Mouse (Mus musculus) heart, postnatal 0 days (tissue): Measurements from ENCODE around the gene Ece1. TPM values are rescaled to one million over a fixed set of nuclear protein-coding genes. Genes with fewer than 3 reads are reported as not detected.
A peak's percentile ranks its signal among the peaks of the same experiment; 100 is the strongest.

Experiments
- ATAC-seq: fragments of 200-750 bp; cut with Nextera tagmentation; 2 replicates; pipeline ENCODE4 v1.8.0; 2017; ENCODE audit warnings: low read depth, moderate number of reproducible peaks, moderate library complexity; ENCODE audit not compliant: insufficient read depth
- DNase-seq: peaks from one replicate; pipeline ENCODE4 v3.0.0-alpha.2; 2016; ENCODE audit warnings: low spot score
- H3K27ac ChIP-seq: fragments of 300-500 bp; sonication (generic); 2 replicates; pipeline ENCODE4 v1.5.1; 2014; ENCODE audit warnings: low read depth, mild to moderate bottlenecking
- H3K27me3 ChIP-seq: fragments of 300-500 bp; sonication (generic); 2 replicates; pipeline ENCODE4 v1.6.1; 2014; ENCODE audit warnings: low read length, mixed read lengths; ENCODE audit not compliant: control insufficient read depth, insufficient read depth
- H3K36me3 ChIP-seq: fragments of 300-500 bp; sonication (generic); replicated peaks from 2 replicates; pipeline ENCODE4 v1.6.1; 2014; ENCODE audit warnings: low read length, mixed read lengths; ENCODE audit not compliant: control insufficient read depth, insufficient read depth
- H3K4me1 ChIP-seq: fragments of 300-500 bp; sonication (generic); 2 replicates; pipeline ENCODE4 v1.6.1; 2014; ENCODE audit warnings: antibody characterized with exemption; ENCODE audit not compliant: control insufficient read depth, insufficient read depth
- H3K4me2 ChIP-seq: fragments of 300-500 bp; sonication (generic); 2 replicates; pipeline ENCODE4 v1.6.1; 2014; ENCODE audit warnings: low read depth, mild to moderate bottlenecking, low read length, moderate library complexity
- H3K4me3 ChIP-seq: fragments of 300-500 bp; sonication (generic); 2 replicates; pipeline ENCODE4 v1.5.1; 2014; ENCODE audit warnings: low read depth, low read length
- H3K9ac ChIP-seq: fragments of 300-500 bp; sonication (generic); replicated peaks from 2 replicates; pipeline ENCODE4 v1.6.1; 2014; ENCODE audit warnings: low read depth, low read length, mixed read lengths
- H3K9me3 ChIP-seq: fragments of 300-500 bp; sonication (generic); replicated peaks from 2 replicates; pipeline ENCODE4 v1.6.1; 2016; ENCODE audit warnings: low read length; ENCODE audit not compliant: control insufficient read depth
- CTCF ChIP-seq: IDR thresholded peaks from 2 replicates; pipeline ENCODE4 v1.5.1; 2016; ENCODE audit warnings: antibody characterized with exemption, control low read depth, low read depth
- EP300 ChIP-seq: IDR thresholded peaks from 2 replicates; pipeline ENCODE4 v1.6.1; 2016; ENCODE audit warnings: antibody characterized with exemption, low read depth
- WGBS: fragments of 180-500 bp; shearing (Covaris S2); extraction: QIAGEN DNeasy Blood & Tissue Kit; methylation state at CpG from one replicate; pipeline ENCODE4 v1.1.7; 2014; 5-methylcytosine and 5-hydroxymethylcytosine counted together
- polyA plus RNA-seq: library from polyadenylated mRNA; unstranded; fragments of >200 nt; fragmentation: Nextera tagmentation; extraction: Ambion mirVana; gene quantifications from 2 replicates; pipeline ENCODE4 v1.2.1, GENCODE M21; 2015
- total RNA-seq: library from RNA; depleted of rRNA; stranded (reverse); fragments of >200 nt; gene quantifications from 2 replicates; pipeline ENCODE4 v1.2.3, GENCODE M21; 2014; ENCODE audit warnings: low replicate concordance

The Ece1 gene
- total and polyA plus RNA-seq, 2 experiments from 2014 or later: 35.4 to 140 TPM

DNA sequence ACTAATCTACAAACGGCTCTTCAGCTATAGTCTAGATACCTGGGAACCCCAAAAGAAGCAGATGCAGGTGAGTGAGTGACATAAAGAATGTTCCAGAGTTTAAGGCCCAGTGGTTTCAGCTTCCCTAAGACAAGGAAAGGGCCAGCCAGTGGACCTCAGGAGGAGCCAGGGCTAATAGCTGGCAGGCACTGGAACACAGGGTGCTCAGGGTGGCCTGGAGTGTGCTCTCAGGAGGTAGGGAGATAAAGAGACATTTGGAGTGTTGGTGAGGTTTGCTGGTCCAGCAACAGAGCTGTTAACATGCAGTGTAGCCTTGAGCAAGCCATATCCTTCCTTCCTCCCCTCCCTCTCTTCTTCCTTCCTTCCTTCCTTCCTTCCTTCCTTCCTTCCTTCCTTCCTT is 66.8 kb downstream of the Ece1 start:
- WGBS: 85% methylated on average over 1 of the region's 1 CpGs
- Histone ChIP-seq H3K4me3 (no peak overlapping the region), H3K36me3 (0 out of 2 replicates have a peak, but pooled peaks cover 11% of the 10 kb centered on the region), H3K4me2 (no peak overlapping the region), H3K27ac (no peak overlapping the region), H3K27me3 (no peaks in the 10 kb centered on the region), H3K9me3 (no peaks in the 10 kb centered on the region), H3K4me1 (peaks cover 35% of the 10 kb centered on the region), H3K9ac (no peak overlapping the region)
- no peak for TF ChIP-seq CTCF
- no peak for TF ChIP-seq EP300
- ATAC-seq: no peak
- no peak for DNase-seq

DNA sequence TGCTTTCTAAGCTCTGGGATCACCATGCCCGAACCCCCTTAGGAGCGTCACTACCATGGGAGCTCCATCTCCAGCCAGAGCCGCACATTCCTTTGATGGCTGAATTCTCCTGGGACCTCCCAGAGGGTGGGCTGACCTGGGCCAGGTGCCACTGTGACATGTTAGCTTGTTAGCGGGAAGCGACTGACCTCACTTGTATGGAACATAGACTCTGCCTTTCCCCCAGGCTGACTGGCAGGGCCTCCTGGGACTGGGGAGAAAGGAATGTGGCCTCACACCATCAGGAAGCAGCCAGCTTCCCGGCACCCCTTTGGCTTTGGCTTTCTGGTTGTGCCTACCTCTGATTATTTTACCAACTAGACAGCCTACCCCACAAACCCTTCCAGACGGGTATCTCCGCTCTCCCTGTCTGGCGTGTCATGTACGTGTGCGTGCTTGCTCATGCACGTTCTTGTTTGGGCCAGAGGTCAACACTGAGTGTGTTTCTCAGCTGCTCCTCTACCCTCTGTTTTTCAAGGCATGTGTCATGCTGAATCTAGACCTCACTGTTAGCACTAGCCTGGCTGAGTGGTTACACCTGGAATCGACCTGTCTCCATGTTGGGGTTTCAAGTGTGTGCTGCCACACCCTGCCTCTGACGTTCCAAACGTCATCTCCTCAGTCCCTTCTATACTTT is 67.4 kb downstream of the Ece1 start:
- 71% methylated on average over 15 of the region's 15 CpGs for WGBS
- Histone ChIP-seq H3K4me3 (no peak overlapping the region), H3K27ac (peak overlapping the region; percentile 87), H3K27me3 (no peaks in the 10 kb centered on the region), H3K36me3 (0 out of 2 replicates have a peak, but pooled peaks cover 11% of the 10 kb centered on the region), H3K9ac (no peak overlapping the region), H3K4me2 (no peak overlapping the region), H3K4me1 (peaks cover 35% of the 10 kb centered on the region), H3K9me3 (no peaks in the 10 kb centered on the region)
- ATAC-seq (no peak), DNase-seq (no peak)
- TF ChIP-seq CTCF: no peak
- no peak for TF ChIP-seq EP300

GRCm38 (mm10) chr4:137930500-137931008 is 68.5 kb downstream of the Ece1 start:
- Histone ChIP-seq H3K27me3 (no peaks in the 10 kb centered on the region), H3K4me2 (peak overlapping the region; percentile 38), H3K4me3 (peak overlapping the region; percentile 4; the same call in 1 of the 2 replicates), H3K4me1 (peaks cover 35% of the 10 kb centered on the region), H3K9me3 (no peaks in the 10 kb centered on the region), H3K36me3 (peaks cover 15% of the 10 kb centered on the region), H3K9ac (no peak overlapping the region), H3K27ac (peak overlapping the region; percentile 87)
- WGBS: 25% methylated on average over 9 of the region's 9 CpGs
- ATAC-seq (peak; percentile 4; the same call in 1 of the 2 replicates), DNase-seq (peak; percentile 73)
- TF ChIP-seq EP300 (no peak), CTCF (no peak)

- peak; percentile 85 for DNase-seq
- Histone ChIP-seq H3K36me3 (peaks cover 18% of the 10 kb centered on the region), H3K4me3 (peak overlapping the region; percentile 4; the same call in 1 of the 2 replicates), H3K27ac (peak overlapping the region; percentile 87), H3K27me3 (no peaks in the 10 kb centered on the region), H3K4me1 (peaks cover 34% of the 10 kb centered on the region), H3K9ac (no peak overlapping the region), H3K9me3 (no peaks in the 10 kb centered on the region), H3K4me2 (peak overlapping the region; percentile 38)
- peak; percentile 71 for ATAC-seq
- no peak for TF ChIP-seq CTCF
- TF ChIP-seq EP300: peak; percentile 59; the same call in 1 of the 2 replicates
- 8% methylated on average over 18 of the region's 18 CpGs for WGBS
These were observed 69.1 kb downstream of the Ece1 start for GRCm38 (mm10) chr4:137931009-137931757.

- H3K4me2 ChIP-seq: no peak overlapping the region
- H3K36me3 ChIP-seq: peaks cover 22% of the 10 kb centered on the region
- H3K4me1 ChIP-seq: peaks cover 29% of the 10 kb centered on the region
- H3K9me3 ChIP-seq: no peaks in the 10 kb centered on the region
- no peak overlapping the region for H3K27ac ChIP-seq
- no peak overlapping the region for H3K4me3 ChIP-seq
- no peak for DNase-seq
- H3K9ac ChIP-seq: no peak overlapping the region; the same call in 1 of the 2 replicates
- TF ChIP-seq EP300: no peak
- no peak for TF ChIP-seq CTCF
- no peak for ATAC-seq
- H3K27me3 ChIP-seq: no peaks in the 10 kb centered on the region
- WGBS: 61% methylated on average over 6 of the region's 6 CpGs
These were observed 70.6 kb downstream of the Ece1 start for GRCm38 (mm10) chr4:137932554-137933178.
